Mouse (Mus musculus): ENCODE results near the gene Olfr822. TPM values are rescaled to one million over a fixed set of nuclear protein-coding genes. Genes with fewer than 3 reads are reported as not detected.

Gene Olfr822
- polyA plus RNA-seq, 2 experiments: not detected

Other genes starting within 250 kb of the Olfr822 start
- not detected in 2 replicates for gene Olfr812, start 225.1 kb upstream of the Olfr822 start, polyA plus RNA-seq (2012; rRNA removed)
- gene Olfr812, start 225.1 kb upstream of the Olfr822 start, polyA plus RNA-seq (2014; fragmentation: Nextera tagmentation; extraction: Ambion mirVana): not detected in 2 replicates
- gene Olfr813, start 215.8 kb upstream of the Olfr822 start, polyA plus RNA-seq (2012; rRNA removed): not detected in 2 replicates
- not detected in 2 replicates for gene Olfr813, start 215.8 kb upstream of the Olfr822 start, polyA plus RNA-seq (2014; fragmentation: Nextera tagmentation; extraction: Ambion mirVana)
- not detected in 2 replicates for gene Olfr814, start 191.4 kb upstream of the Olfr822 start, polyA plus RNA-seq (2012; rRNA removed)
- not detected in 2 replicates for gene Olfr814, start 191.4 kb upstream of the Olfr822 start, polyA plus RNA-seq (2014; fragmentation: Nextera tagmentation; extraction: Ambion mirVana)
- not detected in 2 replicates for gene Olfr815, start 165.3 kb upstream of the Olfr822 start, polyA plus RNA-seq (2012; rRNA removed)
- gene Olfr815, start 165.3 kb upstream of the Olfr822 start, polyA plus RNA-seq (2014; fragmentation: Nextera tagmentation; extraction: Ambion mirVana): not detected in 2 replicates
- gene Olfr816, start 155.6 kb upstream of the Olfr822 start, polyA plus RNA-seq (2012; rRNA removed): not detected in 2 replicates
- gene Olfr816, start 155.6 kb upstream of the Olfr822 start, polyA plus RNA-seq (2014; fragmentation: Nextera tagmentation; extraction: Ambion mirVana): not detected in 2 replicates
- not detected in 2 replicates for gene Olfr818, start 122.1 kb upstream of the Olfr822 start, polyA plus RNA-seq (2012; rRNA removed)
- gene Olfr818, start 122.1 kb upstream of the Olfr822 start, polyA plus RNA-seq (2014; fragmentation: Nextera tagmentation; extraction: Ambion mirVana): not detected in 2 replicates
- not detected in 2 replicates for gene Olfr819, start 103.9 kb upstream of the Olfr822 start, polyA plus RNA-seq (2012; rRNA removed)
- gene Olfr819, start 103.9 kb upstream of the Olfr822 start, polyA plus RNA-seq (2014; fragmentation: Nextera tagmentation; extraction: Ambion mirVana): not detected in 2 replicates
- not detected in 2 replicates for gene Olfr247, start 95.1 kb upstream of the Olfr822 start, polyA plus RNA-seq (2012; rRNA removed)
- gene Olfr247, start 95.1 kb upstream of the Olfr822 start, polyA plus RNA-seq (2014; fragmentation: Nextera tagmentation; extraction: Ambion mirVana): not detected in 2 replicates
- not detected in 2 replicates for gene Gm10310, start 86.1 kb upstream of the Olfr822 start, polyA plus RNA-seq (2012; rRNA removed)
- gene Gm10310, start 86.1 kb upstream of the Olfr822 start, polyA plus RNA-seq (2014; fragmentation: Nextera tagmentation; extraction: Ambion mirVana): not detected in 2 replicates
- gene Olfr820, start 58.6 kb upstream of the Olfr822 start, polyA plus RNA-seq (2012; rRNA removed): not detected in 2 replicates
- not detected in 2 replicates for gene Olfr820, start 58.6 kb upstream of the Olfr822 start, polyA plus RNA-seq (2014; fragmentation: Nextera tagmentation; extraction: Ambion mirVana)
- not detected in 2 replicates for gene Olfr821, start 40.9 kb upstream of the Olfr822 start, polyA plus RNA-seq (2012; rRNA removed)
- not detected in 2 replicates for gene Olfr821, start 40.9 kb upstream of the Olfr822 start, polyA plus RNA-seq (2014; fragmentation: Nextera tagmentation; extraction: Ambion mirVana)
- gene Olfr823, start 44.2 kb downstream of the Olfr822 start, polyA plus RNA-seq (2012; rRNA removed): not detected in 2 replicates
- gene Olfr823, start 44.2 kb downstream of the Olfr822 start, polyA plus RNA-seq (2014; fragmentation: Nextera tagmentation; extraction: Ambion mirVana): not detected in 2 replicates
- gene Olfr824, start 58.8 kb downstream of the Olfr822 start, polyA plus RNA-seq (2012; rRNA removed): not detected in 2 replicates
- gene Olfr824, start 58.8 kb downstream of the Olfr822 start, polyA plus RNA-seq (2014; fragmentation: Nextera tagmentation; extraction: Ambion mirVana): not detected in 2 replicates
- gene Olfr825, start 95.6 kb downstream of the Olfr822 start, polyA plus RNA-seq (2012; rRNA removed): not detected in 2 replicates
- not detected in 2 replicates for gene Olfr825, start 95.6 kb downstream of the Olfr822 start, polyA plus RNA-seq (2014; fragmentation: Nextera tagmentation; extraction: Ambion mirVana)
- gene Olfr826, start 113.0 kb downstream of the Olfr822 start, polyA plus RNA-seq (2012; rRNA removed): not detected in 2 replicates
- gene Olfr826, start 113.0 kb downstream of the Olfr822 start, polyA plus RNA-seq (2014; fragmentation: Nextera tagmentation; extraction: Ambion mirVana): not detected in 2 replicates
- not detected in 2 replicates for gene Olfr827, start 143.2 kb downstream of the Olfr822 start, polyA plus RNA-seq (2012; rRNA removed)
- gene Olfr827, start 143.2 kb downstream of the Olfr822 start, polyA plus RNA-seq (2014; fragmentation: Nextera tagmentation; extraction: Ambion mirVana): not detected in 2 replicates
- not detected in 2 replicates for gene Neurod4, start 209.0 kb downstream of the Olfr822 start, polyA plus RNA-seq (2012; rRNA removed)
- gene Neurod4, start 209.0 kb downstream of the Olfr822 start, polyA plus RNA-seq (2014; fragmentation: Nextera tagmentation; extraction: Ambion mirVana): 0.06 TPM in 1 of 2 replicates, not detected in the other

Measured in limb, embryonic 14.5 days (tissue).